Mouse (Mus musculus): ENCODE data around the gene Slc12a8. TPM values are rescaled to one million over a fixed set of nuclear protein-coding genes. Genes with fewer than 3 reads are reported as not detected.

Slc12a8 gene
- polyA plus RNA-seq, 1 experiment, result 3.7 TPM

DNA sequence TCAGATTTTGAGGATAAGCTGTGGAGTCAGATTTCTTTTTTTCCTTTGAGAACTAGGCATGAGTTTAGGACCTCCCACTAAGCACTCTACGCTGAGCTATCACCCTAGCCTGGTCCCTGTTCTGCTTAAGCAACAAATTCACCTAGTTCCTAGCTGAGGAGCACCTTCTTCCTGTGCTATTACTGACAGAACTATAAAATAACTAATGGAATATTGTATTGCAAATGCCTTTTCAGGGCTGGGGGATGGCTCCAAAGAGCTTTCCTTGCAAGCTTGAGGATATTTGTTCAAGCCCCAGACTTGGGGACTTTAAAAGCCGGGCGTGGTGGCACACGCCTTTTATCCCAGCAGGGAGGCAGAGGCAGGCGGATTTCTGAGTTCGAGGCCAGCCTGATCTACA is 55.5 kb downstream of the Slc12a8 start:
- no peak for TF ChIP-seq CTCF (IDR thresholded peaks at IDR 0.05; ENCODE audit: control insufficient read depth, insufficient read depth, low read length)
- no peak for TF ChIP-seq POLR2A (IDR thresholded peaks at IDR 0.05; ENCODE audit: borderline replicate concordance, control insufficient read depth, low read depth, low read length)
- H3K4me3 ChIP-seq (replicated peaks; ENCODE audit: control insufficient read depth, low read depth, low read length), result no peak overlapping the region
- H3K27ac ChIP-seq (ENCODE audit: control insufficient read depth, insufficient read depth, low read depth, low read length, poor library complexity), result no peak overlapping the region
- 80% methylated on average over 6 of the region's 6 CpGs for WGBS
- no peaks in the 10 kb centered on the region; the same call in 1 of the 2 replicates for H3K4me1 ChIP-seq (ENCODE audit: control insufficient read depth, insufficient read depth, low read length)

- TF ChIP-seq POLR2A (IDR thresholded peaks at IDR 0.05; ENCODE audit: borderline replicate concordance, control insufficient read depth, low read depth, low read length) (no peak), CTCF (IDR thresholded peaks at IDR 0.05; ENCODE audit: control insufficient read depth, insufficient read depth, low read length) (no peak)
- Histone ChIP-seq H3K4me1 (ENCODE audit: control insufficient read depth, insufficient read depth, low read length) (no peaks in the 10 kb centered on the region; the same call in 1 of the 2 replicates), H3K27ac (ENCODE audit: control insufficient read depth, insufficient read depth, low read depth, low read length, poor library complexity) (no peak overlapping the region), H3K4me3 (replicated peaks; ENCODE audit: control insufficient read depth, low read depth, low read length) (no peak overlapping the region)
- WGBS, result 39% methylated on average over 7 of the region's 7 CpGs
Measured at GRCm38 (mm10) chr16:33573703-33574102, 56.6 kb downstream of the Slc12a8 start.

- Histone ChIP-seq H3K27ac (ENCODE audit: control insufficient read depth, insufficient read depth, low read depth, low read length, poor library complexity) (no peak overlapping the region), H3K4me1 (ENCODE audit: control insufficient read depth, insufficient read depth, low read length) (no peaks in the 10 kb centered on the region; the same call in 1 of the 2 replicates), H3K4me3 (replicated peaks; ENCODE audit: control insufficient read depth, low read depth, low read length) (no peak overlapping the region)
- 77% methylated on average over 6 of the region's 6 CpGs for WGBS
- TF ChIP-seq CTCF (IDR thresholded peaks at IDR 0.05; ENCODE audit: control insufficient read depth, insufficient read depth, low read length) (no peak), POLR2A (IDR thresholded peaks at IDR 0.05; ENCODE audit: borderline replicate concordance, control insufficient read depth, low read depth, low read length) (no peak)
Measured at GRCm38 (mm10) chr16:33575728-33576127, 58.6 kb downstream of the Slc12a8 start.

GRCm38 (mm10) chr16:33576271-33577189 is 59.4 kb downstream of the Slc12a8 start:
- H3K4me1 ChIP-seq (ENCODE audit: control insufficient read depth, insufficient read depth, low read length), result no peaks in the 10 kb centered on the region; the same call in 1 of the 2 replicates

GRCm38 (mm10) chr16:33578462-33578861 is 61.3 kb downstream of the Slc12a8 start:
- Histone ChIP-seq H3K4me1 (ENCODE audit: control insufficient read depth, insufficient read depth, low read length) (no peaks in the 10 kb centered on the region; the same call in 1 of the 2 replicates), H3K27ac (ENCODE audit: control insufficient read depth, insufficient read depth, low read depth, low read length, poor library complexity) (no peak overlapping the region), H3K4me3 (replicated peaks; ENCODE audit: control insufficient read depth, low read depth, low read length) (no peak overlapping the region)
- WGBS, result 70% methylated on average over 3 of the region's 3 CpGs
- TF ChIP-seq POLR2A (IDR thresholded peaks at IDR 0.05; ENCODE audit: borderline replicate concordance, control insufficient read depth, low read depth, low read length) (no peak), CTCF (IDR thresholded peaks at IDR 0.05; ENCODE audit: control insufficient read depth, insufficient read depth, low read length) (no peak)

More at GRCm38 (mm10) chr16:33576271-33577189, 59.4 kb downstream of the Slc12a8 start:
- no peak overlapping the region for H3K27ac ChIP-seq (ENCODE audit: control insufficient read depth, insufficient read depth, low read depth, low read length, poor library complexity)
- WGBS, result 83% methylated on average over 36 of the region's 36 CpGs
- no peak overlapping the region for H3K4me3 ChIP-seq (replicated peaks; ENCODE audit: control insufficient read depth, low read depth, low read length)
- TF ChIP-seq CTCF (IDR thresholded peaks at IDR 0.05; ENCODE audit: control insufficient read depth, insufficient read depth, low read length) (no peak), POLR2A (IDR thresholded peaks at IDR 0.05; ENCODE audit: borderline replicate concordance, control insufficient read depth, low read depth, low read length) (no peak)

DNA sequence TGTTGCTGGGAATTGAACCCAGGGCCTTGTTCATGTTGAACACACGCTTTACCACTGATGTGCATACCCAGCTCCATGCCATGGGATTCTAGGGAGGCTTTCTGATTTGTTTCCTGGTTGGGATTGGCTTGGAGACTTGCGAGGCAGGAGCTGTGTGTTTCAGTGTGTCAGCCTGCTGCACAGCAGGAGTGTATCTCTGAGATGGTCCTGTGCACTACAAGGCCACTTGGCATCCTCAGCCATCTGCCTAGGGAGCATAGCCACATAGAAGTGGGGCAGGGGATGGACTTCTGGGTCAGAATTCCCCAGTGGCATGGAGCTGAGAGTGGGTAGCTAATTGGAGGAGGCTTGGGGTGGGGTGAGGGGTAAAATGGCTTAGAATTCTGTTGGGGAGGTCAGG is 63.2 kb downstream of the Slc12a8 start:
- Histone ChIP-seq H3K4me1 (ENCODE audit: control insufficient read depth, insufficient read depth, low read length) (no peaks in the 10 kb centered on the region; the same call in 1 of the 2 replicates), H3K4me3 (replicated peaks; ENCODE audit: control insufficient read depth, low read depth, low read length) (no peak overlapping the region), H3K27ac (ENCODE audit: control insufficient read depth, insufficient read depth, low read depth, low read length, poor library complexity) (no peak overlapping the region)
- no peak for TF ChIP-seq CTCF (IDR thresholded peaks at IDR 0.05; ENCODE audit: control insufficient read depth, insufficient read depth, low read length)
- 73% methylated on average over 2 of the region's 2 CpGs for WGBS

DNA sequence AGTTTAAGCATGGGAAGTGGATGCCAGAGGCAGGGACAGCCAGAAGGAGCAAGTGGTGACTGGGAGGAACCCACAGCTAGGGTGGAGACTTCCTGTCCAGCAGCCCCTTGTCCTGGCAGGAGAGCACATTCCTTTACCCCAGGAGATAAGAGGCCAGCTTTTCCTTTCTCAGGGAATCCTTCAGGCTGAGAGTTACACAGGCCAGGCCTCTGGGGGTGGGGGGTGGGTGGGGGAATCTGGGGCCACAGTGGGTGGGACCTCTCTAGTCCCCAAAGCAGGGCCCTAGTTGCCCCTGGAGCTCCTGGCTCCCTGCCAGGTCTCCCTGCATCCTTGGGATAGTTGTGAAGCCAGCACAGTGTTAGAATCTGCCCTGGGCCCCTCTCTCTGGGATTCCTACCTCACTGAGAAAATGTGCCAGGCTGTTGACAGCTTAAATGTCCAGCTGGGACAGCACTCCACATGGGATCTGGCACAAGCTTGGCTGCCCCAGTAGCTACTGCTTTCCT is 63.7 kb downstream of the Slc12a8 start:
- Histone ChIP-seq H3K4me1 (ENCODE audit: control insufficient read depth, insufficient read depth, low read length) (no peaks in the 10 kb centered on the region; the same call in 1 of the 2 replicates), H3K27ac (ENCODE audit: control insufficient read depth, insufficient read depth, low read depth, low read length, poor library complexity) (no peak overlapping the region), H3K4me3 (replicated peaks; ENCODE audit: control insufficient read depth, low read depth, low read length) (no peak overlapping the region)
- TF ChIP-seq POLR2A (IDR thresholded peaks at IDR 0.05; ENCODE audit: borderline replicate concordance, control insufficient read depth, low read depth, low read length) (no peak), CTCF (IDR thresholded peaks at IDR 0.05; ENCODE audit: control insufficient read depth, insufficient read depth, low read length) (no peak)

GRCm38 (mm10) chr16:33581661-33582099 is 64.6 kb downstream of the Slc12a8 start:
- no peak overlapping the region for H3K4me3 ChIP-seq (replicated peaks; ENCODE audit: control insufficient read depth, low read depth, low read length)
- WGBS, result 52% methylated on average over 4 of the region's 4 CpGs
- no peaks in the 10 kb centered on the region; the same call in 1 of the 2 replicates for H3K4me1 ChIP-seq (ENCODE audit: control insufficient read depth, insufficient read depth, low read length)
- no peak overlapping the region for H3K27ac ChIP-seq (ENCODE audit: control insufficient read depth, insufficient read depth, low read depth, low read length, poor library complexity)
- TF ChIP-seq CTCF (IDR thresholded peaks at IDR 0.05; ENCODE audit: control insufficient read depth, insufficient read depth, low read length) (no peak), POLR2A (IDR thresholded peaks at IDR 0.05; ENCODE audit: borderline replicate concordance, control insufficient read depth, low read depth, low read length) (no peak)

Data from bone marrow, adult 2 months (tissue).